Mouse (Mus musculus) spleen, postnatal 36 days (tissue): ENCODE results near the gene Fbxo3.
A peak's percentile ranks its signal among the peaks of the same experiment; 100 is the strongest.
"Not testable (repeated sequence)": the region's sequence is repeated elsewhere in the genome, so short reads cannot be mapped to it uniquely, and the experiment has no call there.

Experiments
- DNase-seq, 2 experiments: peaks; one replicate each; pipeline ENCODE4 v3.0.0; 2022; ENCODE audit warnings: low spot score in 2 of 2, mixed read lengths in 1 of 2

Gene Fbxo3

GRCm38 (mm10) chr2:104096256-104096655, 68.7 kb downstream of the Fbxo3 start:
- DNase-seq = no peak

- DNase-seq = not testable (repeated sequence)
Measured at GRCm38 (mm10) chr2:104096796-104097195, 69.3 kb downstream of the Fbxo3 start.

- not testable (repeated sequence) for DNase-seq
Measured at GRCm38 (mm10) chr2:104097396-104097795, 69.9 kb downstream of the Fbxo3 start.

- DNase-seq = peak; percentile 23 to 33
Measured at GRCm38 (mm10) chr2:104098529-104099230, 71.2 kb downstream of the Fbxo3 start.

GRCm38 (mm10) chr2:104099231-104099585, 71.7 kb downstream of the Fbxo3 start:
- no peak for DNase-seq

- no peak for DNase-seq
Measured at GRCm38 (mm10) chr2:104099946-104100345, 72.4 kb downstream of the Fbxo3 start.

GRCm38 (mm10) chr2:104104800-104105199, 77.3 kb downstream of the Fbxo3 start:
- no peak for DNase-seq

- not testable (repeated sequence) for DNase-seq
Measured at GRCm38 (mm10) chr2:104109021-104109420, 81.5 kb downstream of the Fbxo3 start.

GRCm38 (mm10) chr2:104109528-104109927, 82.0 kb downstream of the Fbxo3 start:
- DNase-seq = no peak

GRCm38 (mm10) chr2:104110031-104110430, 82.5 kb downstream of the Fbxo3 start:
- DNase-seq = no peak

GRCm38 (mm10) chr2:104111170-104111797, 83.8 kb downstream of the Fbxo3 start:
- DNase-seq = not testable (repeated sequence)
